Mouse (Mus musculus) brain, adult 2 months (tissue): ENCODE data around the gene Ntn3.

Experiments used
- DNase-seq: peaks from one replicate; pipeline ENCODE4 v3.0.0; 2011; ENCODE audit warnings: low read depth, low spot score

Ntn3 gene

DNA sequence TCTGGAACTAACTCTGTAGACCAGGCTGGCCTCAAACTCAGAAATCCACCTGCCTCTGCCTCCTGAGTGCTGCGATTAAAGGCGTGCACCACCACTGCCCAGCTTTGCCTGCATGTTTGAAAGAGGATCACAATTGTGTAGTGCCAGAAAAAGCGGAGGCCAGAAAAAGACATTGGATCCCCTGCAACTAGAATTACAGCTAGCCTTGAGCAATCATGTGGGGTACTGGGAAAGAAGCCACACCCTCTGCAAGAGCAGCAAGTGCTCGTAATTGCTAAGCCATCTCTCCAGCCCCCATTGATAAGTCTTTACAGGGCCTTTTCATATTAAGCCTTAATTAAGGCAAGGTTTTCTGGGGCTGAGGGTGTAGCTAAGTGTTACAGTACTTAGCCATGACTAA lies 17.9 kb downstream of the Ntn3 start:
- DNase-seq: peak; percentile 60

DNA sequence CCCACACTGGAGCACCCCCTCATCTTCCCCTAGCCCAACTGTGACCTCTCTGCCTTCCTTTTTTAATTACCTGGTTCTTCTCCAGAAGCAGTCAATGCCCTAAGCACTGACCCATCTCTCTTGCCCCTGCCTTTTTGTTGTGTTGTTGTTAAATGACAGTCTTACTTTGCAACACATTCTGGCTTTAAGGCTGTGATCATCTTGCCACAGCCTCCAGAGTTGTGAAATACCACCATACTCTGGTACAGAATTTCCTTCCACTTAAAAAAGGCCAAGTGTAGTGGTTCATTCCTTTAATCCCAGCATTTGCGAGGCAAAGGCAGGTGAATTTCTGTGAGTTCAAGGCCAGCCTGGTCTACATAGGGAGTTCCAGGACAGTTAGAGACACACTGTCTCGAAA lies 18.4 kb downstream of the Ntn3 start:
- no peak for DNase-seq

DNA sequence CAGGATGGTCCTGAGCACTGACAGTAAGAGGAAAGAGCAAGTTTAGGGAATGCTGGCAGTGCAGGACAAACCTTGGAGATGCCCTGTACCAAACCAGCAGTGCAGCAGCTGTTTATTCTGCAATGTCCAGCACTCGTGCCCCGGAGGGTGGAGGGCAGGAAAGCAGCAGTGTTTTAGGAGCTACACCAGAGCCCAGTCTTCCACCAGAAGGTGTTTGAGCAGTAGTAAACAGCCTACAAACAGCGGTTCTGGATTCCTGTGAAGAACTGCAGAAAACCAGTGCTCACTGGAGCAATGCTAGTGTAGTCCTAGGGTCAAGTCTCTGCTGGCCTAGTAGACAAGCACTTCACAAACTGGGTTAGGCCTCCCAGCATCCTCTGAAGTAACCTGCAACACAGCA lies 35.1 kb downstream of the Ntn3 start:
- DNase-seq: no peak

DNA sequence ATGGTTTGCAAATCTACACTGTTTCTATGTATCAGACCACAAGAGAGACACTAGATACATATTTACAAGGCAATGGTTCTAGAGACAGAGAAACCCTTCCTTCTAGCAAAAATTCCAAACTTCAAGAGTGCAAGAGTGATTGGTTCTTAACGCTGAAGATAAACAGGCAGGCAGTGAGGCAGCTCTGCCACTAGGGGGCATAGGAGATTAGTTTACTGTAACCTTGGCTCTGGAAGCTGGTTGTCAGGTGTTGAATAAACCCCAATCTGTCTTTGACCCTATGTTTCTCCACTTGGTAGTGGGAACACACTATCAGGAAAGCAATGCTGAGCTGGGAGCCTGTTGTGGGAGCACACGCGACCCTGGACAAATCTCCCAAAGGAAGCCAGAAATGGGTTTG lies 35.9 kb downstream of the Ntn3 start:
- peak; percentile 88 for DNase-seq

DNA sequence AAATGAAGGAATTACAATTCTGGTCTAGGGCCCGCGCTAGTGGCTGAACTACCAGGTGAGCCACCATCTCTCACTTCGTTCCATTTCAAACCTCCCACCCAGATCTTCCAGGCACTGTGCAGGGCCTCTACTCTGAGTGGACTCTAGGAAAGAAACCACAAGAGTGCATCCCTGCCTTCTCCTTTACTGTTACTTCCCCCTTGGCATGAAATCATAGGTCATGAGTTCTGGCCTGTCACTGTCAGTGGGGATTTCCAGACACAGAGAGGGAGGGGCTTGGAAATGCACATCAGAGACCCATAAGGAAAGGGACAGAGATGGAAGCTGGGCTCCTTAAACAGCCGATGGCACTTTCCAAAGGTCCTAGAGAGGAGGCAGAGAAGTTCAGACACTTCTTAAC lies 37.6 kb downstream of the Ntn3 start:
- no peak for DNase-seq

DNA sequence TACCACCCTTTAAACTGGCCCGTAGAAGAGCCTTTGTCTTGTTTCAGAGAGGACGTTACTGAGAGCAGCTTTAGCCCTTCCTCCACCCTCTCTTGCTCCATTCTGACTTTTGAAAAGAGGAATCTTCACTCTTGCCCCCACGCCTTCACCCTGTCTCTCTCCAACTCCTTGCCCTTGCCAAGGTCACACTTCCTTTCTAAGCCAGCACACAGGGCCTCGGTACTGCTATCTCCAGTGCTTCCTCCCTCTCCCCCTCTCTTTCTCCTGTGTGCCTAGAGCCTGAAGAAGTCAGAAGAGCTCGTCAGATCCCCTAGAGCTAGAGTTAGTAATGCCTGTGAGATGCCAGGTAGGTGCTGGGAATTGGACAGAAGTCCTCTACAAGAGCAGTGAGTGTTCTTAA lies 38.6 kb downstream of the Ntn3 start:
- DNase-seq: no peak

DNA sequence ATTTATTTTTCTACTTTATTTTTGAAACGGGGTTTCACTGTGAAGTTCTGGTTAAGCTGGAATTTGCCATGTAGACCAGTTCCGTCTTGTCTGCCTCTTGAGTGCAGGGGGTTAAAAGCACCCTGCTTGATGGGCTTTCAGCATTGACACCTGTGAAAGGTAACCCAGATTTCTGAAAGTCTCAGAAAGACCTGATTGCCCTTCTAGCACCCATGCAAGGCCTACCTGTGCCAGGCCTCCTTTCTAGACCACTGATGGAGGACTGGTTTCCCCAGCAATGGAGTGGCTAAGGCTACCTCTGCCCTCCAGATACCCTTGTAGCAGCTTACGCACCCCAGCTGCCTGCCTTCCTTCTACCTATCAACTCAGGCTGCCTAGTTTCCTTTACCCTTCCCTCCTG lies 39.2 kb downstream of the Ntn3 start:
- DNase-seq: no peak

DNA sequence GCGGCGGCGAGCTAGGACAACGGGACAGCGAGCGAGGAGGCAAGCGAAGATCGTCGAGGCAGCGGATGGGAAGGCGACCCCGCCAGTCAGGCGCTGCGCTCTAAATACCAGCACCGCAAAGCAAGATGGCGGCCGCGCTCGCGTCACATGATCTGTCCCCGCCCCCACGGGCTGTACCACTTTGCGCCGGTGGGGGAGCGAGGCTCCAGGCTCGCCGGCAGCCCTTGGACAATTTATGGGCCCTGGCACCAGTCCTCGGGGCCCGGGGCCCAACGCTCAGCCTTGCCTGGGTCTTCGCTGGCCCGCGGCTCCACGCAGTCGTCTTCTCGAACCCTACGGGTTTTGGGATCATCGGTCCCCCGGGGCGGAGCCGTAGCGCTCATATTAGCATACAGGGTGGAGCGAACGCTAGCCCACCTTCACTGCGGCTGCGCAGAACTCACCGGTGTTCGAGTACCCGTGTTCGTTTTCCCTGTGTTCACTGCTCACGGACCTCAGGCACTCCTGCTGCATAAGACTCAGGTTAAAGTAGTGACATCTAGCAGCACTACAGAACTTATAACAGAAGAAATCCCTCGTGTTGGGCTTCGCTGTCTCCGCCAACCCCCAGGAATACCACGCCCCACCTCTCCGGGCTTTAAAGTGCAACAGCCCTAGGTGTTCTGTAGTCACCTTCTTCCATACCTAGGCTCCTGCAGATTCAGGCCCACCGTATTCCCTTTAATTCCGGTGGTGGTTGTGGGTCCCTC lies 39.8 kb downstream of the Ntn3 start, which contains the start of gene Atp6v0c:
Atp6v0c (minus strand) TSS at position 386 of the 749 bp plus-strand sequence.
- DNase-seq: peak; percentile 98

DNA sequence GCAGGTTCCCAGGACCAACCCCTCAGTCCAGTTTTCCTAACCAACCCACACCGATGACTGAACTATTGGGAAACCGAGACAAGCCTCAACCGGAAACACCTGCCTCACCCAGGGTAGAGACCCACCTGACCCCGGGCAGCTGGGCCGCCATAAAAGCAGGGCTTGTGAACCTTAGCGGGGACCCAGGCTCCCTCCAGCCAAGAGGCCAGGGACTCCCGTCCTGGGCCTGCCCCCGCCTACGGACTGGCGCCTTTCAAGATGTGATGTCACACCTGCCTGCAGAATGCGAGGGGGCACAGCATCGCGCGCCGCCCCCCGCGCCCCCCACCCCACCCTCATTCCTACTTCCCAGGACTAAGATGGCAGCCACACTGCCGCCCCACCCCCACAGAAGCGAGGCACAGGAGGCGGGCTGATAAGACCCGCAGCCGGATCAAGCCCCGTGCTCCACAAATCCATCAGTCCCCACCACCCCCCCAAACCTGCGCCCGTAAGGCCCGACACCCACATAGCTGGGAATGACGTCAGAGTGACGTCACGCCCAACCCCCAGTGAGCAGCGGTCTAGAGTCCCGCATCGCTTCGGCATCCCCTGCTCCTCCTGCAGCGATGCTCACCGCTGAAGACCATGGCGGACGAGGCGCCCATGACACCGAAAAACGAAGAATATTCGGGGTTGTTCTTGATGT lies 40.6 kb downstream of the Ntn3 start:
- DNase-seq: peak; percentile 85

DNA sequence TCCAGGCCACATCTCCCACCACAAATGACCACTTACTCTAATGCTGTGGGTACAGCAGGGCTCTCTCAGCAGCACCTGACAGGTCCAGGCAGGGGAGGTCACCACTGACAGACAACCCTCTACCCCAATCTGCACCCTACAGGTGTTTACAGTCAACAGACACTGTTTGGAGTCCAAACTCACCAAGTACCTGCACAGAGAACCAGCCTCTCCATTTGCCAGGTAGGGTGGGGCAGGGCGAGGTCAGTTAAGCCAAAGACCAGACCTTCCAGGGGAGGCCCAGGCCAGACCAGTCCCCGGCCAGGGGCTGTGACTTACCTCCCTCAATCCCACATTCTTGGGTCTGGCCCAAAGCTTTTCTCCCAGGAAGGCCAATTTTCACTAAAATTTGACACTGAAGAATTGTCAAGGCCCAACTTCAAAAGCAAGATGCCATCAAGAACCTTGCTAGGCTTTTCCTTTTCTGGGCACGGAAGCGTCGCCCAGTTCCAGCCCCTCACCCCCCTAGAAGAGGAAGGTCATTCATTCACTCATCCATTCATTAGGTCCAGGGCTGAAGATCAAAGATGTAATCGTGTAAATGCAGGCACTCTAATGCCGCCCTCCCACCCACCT lies 41.3 kb downstream of the Ntn3 start:
- DNase-seq: no peak

DNA sequence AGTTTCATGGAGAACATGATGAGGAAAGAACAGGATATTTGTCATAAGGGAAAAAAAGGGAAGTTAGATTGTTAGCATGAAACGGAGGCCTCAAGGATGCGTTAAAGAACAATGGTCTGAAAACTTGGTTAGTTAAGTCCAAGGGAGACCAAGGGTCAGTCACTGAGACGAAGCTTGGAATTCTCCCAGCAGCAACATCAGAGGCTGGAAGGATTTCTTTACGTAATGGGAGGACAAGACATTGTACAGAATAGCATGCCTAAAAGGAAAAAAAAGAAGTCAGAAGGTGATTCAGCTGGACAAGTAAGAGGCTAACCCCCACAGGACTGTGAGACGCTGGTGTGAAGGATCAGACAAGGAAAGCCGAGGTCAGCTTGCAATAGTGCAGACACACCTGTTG lies 42.2 kb downstream of the Ntn3 start:
- no peak for DNase-seq

DNA sequence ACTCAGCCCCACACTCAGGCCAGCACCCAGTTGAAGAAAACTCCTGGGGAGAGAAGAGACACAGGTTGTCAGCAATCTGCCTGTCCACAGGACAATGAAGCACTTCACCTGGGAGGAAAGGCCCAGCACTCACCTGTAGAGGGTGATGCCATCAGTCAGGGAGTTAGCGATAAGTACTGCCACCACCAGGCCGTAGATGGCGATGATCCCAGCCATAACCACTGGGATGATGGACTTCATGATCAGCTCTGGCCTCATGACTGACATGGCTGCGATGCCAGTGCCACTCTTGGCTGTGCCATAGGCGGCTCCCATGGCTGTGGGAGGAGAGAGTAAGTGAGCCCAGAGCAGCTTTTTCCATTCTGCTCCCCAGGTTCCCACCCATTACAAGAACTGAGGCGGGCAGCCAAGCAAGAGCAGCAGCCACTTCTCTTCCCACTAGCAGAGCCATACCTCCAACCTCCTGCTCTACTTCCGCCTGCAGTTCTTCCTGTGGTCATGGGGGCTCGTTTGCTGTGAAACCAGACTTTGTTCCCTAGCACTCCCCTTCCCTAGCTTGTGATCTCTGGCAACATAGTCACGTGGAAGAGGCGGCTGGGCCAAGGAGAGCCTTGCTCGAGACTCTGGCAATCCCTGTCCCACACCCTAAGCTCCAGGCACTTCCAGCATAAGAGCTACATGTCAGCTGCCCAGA lies 44.6 kb downstream of the Ntn3 start:
- peak; percentile 29 for DNase-seq

DNA sequence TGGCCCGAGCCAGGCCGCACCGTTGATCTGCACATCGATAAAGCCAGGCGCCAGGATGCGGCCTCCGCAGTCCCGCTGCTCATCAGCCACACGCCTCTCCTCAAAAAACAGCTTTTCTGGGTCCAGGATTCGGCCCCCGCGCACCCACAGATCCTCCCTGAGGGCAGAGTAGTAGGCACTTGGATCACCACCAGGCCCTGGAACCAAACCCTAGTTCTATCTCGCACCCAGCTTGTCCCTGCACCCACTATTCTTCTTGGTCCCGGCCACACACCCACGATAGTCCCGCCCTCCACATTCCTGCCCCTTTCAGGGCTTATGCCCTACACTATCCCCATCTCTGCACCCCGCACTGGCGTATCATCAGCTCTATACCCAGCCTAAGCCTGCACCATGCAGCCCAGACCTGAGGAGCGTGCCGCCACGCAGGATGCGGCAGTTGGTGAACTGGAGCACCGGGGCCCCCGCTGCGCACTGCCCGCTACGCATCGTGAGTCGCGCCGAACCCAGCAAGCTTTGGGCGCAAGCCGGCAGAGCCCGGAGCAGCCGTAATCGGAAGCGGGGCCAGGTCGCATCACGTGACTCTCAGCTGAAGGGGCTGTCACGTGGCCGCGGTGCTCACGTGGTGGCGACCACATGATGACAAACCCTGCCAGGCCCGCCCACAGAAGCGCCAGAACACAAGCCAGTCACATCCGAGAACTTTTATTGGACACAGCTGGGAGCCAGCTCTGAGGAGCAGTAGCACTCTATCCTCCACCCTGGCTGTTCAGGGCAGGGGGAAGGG lies 46.0 kb downstream of the Ntn3 start, which contains the start of gene Amdhd2:
Amdhd2 (minus strand) TSS at position 591 of the 787 bp plus-strand sequence.
- peak; percentile 98 for DNase-seq

DNA sequence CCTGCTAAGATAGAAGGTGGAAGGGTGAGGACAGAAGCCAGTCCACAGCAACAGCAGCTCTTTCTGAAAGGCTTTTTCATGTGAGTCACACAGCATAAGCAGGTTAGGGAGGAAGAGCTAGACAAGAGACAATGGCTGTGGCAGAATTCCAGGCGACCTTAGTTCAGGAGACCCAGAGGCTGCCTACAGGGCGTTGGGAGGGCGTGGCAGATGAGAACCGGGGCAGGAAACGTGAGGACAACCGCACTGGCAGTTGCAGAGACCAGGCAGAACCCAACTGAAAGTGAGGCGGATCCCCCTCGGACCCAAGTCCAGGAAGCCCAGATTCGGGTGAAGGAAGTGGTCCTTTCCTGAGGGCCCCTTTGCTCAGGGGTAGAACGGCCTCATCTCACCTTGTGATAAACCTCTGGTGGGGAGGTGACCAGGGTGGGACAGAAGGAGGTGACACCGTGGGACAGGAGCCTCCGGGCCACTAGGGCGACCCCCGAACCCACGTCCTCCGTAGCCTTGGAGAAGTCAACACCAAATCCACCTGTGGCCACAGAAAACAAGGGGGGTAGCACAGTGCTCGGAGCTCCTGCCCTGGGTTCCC lies 46.7 kb downstream of the Ntn3 start:
- peak; percentile 39 for DNase-seq

DNA sequence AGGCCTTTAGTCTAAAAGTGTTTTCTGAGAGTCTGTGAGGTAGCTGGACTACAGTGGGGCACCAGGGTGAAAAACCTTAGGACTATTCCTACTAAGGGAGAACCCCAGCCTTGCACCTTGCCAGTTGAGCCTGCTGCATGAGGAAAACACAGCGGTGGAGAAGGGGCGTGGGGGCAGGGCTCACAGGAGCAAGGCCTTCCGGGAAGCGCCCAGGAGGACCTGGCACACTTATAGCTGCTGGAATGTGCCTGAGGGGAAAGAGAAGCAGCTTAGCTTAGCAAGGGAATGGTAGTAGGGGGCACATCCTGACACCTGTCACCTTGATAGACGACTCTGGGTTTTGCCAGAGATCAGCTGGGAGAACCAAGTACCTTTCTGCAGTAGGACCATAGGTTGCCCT lies 47.9 kb downstream of the Ntn3 start:
- no peak for DNase-seq

DNA sequence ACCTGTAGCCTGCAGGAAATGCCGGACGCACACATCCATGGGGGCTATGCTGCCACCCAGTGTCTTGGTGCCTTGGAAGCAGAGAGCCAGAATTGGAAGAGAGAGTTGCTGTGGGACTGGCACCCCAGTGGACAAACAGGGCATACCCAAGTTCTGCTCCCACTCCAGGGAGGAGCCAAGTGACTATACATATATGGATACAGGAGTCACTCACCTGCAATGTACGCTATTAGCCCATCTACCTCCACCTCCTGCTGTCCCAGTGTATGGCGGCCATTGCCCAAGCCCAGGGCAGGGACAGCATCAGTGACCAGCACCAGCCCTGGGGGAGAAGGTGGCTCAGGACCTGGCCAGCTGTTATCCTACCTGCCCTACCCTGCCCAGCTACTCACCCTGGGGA lies 51.8 kb downstream of the Ntn3 start:
- no peak for DNase-seq

DNA sequence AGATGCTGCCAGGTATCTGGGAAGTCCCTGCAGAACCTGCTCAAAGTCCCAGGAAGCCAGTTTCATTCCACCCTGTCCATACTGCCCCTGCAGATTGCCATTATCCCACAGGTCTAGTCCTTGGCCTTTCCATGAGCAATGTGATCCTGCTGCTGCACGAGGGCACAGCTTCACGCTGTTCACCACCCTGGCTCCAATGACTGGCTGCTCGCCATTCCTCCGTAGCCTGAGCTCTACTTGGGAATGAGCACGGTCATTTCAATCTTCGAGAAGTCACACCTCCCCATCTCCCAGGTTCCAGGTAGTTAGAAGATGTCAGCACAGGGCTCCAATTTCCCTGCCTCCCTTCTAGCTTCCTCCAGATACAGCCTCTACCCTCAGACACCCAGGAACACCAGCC lies 52.2 kb downstream of the Ntn3 start:
- DNase-seq: no peak

DNA sequence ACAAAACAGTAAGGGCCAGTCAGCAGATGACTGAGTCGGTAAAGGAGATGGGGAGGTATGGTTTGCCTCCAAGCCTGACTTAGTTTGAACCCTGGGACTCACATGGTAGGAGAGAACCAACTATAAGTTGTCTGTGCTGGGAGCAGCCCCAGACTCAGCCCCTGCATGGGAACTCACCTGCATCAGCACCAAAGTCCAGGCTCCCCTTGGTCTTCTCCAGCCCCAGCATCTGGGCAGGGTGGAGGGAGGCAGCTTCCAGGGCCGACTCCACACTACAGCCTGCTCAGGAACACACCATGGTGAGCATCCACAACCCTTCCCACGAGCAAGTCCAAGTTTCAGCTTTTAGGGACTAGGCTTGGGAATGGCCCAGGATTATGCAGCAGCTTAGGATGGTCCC lies 52.9 kb downstream of the Ntn3 start:
- no peak for DNase-seq

DNA sequence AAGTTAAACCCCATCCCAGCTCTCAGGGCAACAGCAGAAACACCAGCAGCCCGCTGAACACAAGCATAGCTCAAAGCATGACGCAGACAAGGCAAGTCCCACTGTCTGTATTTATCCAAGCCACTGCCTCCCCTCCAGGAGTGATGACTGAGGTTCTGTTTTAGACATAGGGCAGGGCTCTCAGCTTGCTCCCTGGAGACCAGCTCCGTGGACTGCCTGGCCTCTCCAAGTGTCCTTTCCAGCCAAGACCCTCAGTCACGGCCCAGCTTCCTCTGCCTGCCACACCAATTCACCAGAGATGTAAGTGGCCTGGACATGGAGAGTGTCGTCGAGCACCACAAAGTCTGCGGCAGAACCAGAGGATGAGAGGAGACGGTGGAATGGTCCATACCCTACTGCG lies 53.6 kb downstream of the Ntn3 start:
- no peak for DNase-seq

DNA sequence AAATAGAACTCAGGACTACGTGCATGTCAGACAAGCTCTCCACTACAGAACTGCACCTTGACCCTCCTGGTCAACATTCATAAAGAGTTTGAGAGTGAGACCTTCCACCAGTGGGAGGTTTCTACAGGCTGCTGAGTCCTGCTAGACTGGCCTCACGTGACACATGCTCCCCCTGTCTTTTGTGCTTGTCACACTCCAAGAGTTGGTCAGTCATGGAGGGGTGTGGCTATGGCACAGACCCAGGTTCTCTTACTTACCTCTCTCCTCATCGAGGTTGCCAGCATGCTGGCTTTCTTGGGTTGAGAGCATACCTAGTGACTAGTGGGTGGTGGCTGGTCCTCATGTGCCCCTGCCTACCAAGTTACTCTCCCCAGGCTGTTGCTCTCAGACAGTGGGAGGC lies 54.9 kb downstream of the Ntn3 start:
- no peak for DNase-seq
